7 mouse cellular contexts compared by ENCODE assay signal in the genomic region with DNA sequence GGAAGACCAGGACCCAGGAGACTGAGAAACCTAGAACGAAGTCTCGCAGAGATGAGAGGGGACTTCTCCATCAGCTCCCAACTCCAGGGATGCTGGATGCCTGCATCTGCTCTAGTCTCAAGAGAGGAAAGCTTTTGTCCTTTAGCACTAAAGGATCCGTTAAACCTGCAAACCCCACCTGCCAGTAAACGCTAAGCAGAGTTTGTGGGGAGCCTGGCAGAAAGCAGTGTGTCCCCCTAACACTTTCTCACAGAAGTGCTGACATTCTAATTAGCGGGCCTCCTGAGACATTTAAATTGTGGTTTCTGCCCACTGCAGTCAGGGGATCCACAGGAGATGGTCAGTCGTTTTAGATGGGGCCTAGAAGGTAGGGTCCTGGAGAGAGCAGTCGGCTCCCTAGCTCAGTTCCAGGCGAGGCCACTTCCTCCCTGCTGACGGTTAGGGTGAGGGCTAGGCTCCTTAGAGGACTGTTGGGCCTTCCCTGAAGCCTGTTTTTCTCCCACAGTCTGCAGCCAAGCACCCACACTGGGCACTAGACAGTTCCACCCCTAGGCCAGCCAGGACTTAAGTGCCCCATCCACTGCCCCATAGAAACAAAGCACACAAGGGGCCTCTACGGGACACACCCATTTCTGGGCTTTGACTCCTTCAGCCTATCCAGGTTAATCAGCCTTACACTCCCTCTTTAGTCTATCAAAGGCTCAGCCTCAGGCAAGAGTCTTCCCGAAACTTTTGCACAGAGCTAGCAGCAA. TPM values are rescaled to one million over a fixed set of nuclear protein-coding genes. Genes with fewer than 3 reads are reported as not detected.
DNase-seq lines count a peak whose midpoint lies in the region; ATAC-seq lines count a peak whose summit lies in the region.

No protein-coding gene starts in this region.

- H3K27me3 ChIP-seq in liver, embryonic 11.5 days (replicated peaks; ENCODE audit: control insufficient read depth, insufficient read depth, low read length), result peaks cover 61% of the 10 kb centered on the region
- peaks cover 35% of the 10 kb centered on the region for H3K27me3 ChIP-seq in hindbrain, embryonic 11.5 days (ENCODE audit: control insufficient read depth, insufficient read depth, low read length)
- peaks cover 49% of the 10 kb centered on the region for H3K27me3 ChIP-seq in lung, embryonic 15.5 days
- peaks cover 14% of the 10 kb centered on the region for H3K27me3 ChIP-seq in stomach, embryonic 16.5 days (ENCODE audit: control insufficient read depth, insufficient read depth, low read length)

- no peaks in the 10 kb centered on the region for H3K36me3 ChIP-seq in liver, embryonic 11.5 days (ENCODE audit: control insufficient read depth, insufficient read depth, low read length)
- H3K36me3 ChIP-seq in hindbrain, embryonic 11.5 days (ENCODE audit: control insufficient read depth, insufficient read depth, low read length), result no peaks in the 10 kb centered on the region
- H3K36me3 ChIP-seq in lung, embryonic 15.5 days, result no peaks in the 10 kb centered on the region
- no peaks in the 10 kb centered on the region for H3K36me3 ChIP-seq in stomach, embryonic 16.5 days (ENCODE audit: control insufficient read depth, insufficient read depth, low read length)

- no peak overlapping the region for H3K9ac ChIP-seq in liver, embryonic 11.5 days (ENCODE audit: low read depth, low read length)
- H3K9ac ChIP-seq in hindbrain, embryonic 11.5 days (ENCODE audit: low read depth, low read length), result peak overlapping the region; percentile 21
- no peak overlapping the region for H3K9ac ChIP-seq in lung, embryonic 15.5 days
- peak overlapping the region; percentile 77 for H3K9ac ChIP-seq in stomach, embryonic 16.5 days (ENCODE audit: low read length)

- H3K27ac ChIP-seq in liver, embryonic 11.5 days (ENCODE audit: low read depth, low read length), result no peak overlapping the region
- H3K27ac ChIP-seq in hindbrain, embryonic 11.5 days (ENCODE audit: low read depth, low read length), result no peak overlapping the region
- H3K27ac ChIP-seq in lung, embryonic 15.5 days, result peak overlapping the region; percentile 25; the same call in 1 of the 2 replicates
- no peak overlapping the region for H3K27ac ChIP-seq in stomach, embryonic 16.5 days (ENCODE audit: low read length)

- no peak overlapping the region for H3K4me3 ChIP-seq in liver, embryonic 11.5 days (ENCODE audit: low read depth, low read length)
- H3K4me3 ChIP-seq in hindbrain, embryonic 11.5 days (ENCODE audit: low read depth, low read length), result peak overlapping the region; percentile 60
- peak overlapping the region; percentile 55 for H3K4me3 ChIP-seq in lung, embryonic 15.5 days
- H3K4me3 ChIP-seq in stomach, embryonic 16.5 days (replicated peaks; ENCODE audit: low read length), result peak overlapping the region; percentile 60

- DNase-seq in liver, embryonic 11.5 days (ENCODE audit: low spot score), result no peak
- DNase-seq in liver, result no peak
- DNase-seq in hindbrain, embryonic 11.5 days (ENCODE audit: low spot score), result peak; percentile 43
- DNase-seq in retina, postnatal 1 day, result no peak
- DNase-seq in adrenal gland, postnatal 10 days, result no peak

- 0 out of 2 replicates have a peak, but pooled peaks cover 5% of the 10 kb centered on the region for H3K4me1 ChIP-seq in liver, embryonic 11.5 days (replicated peaks; ENCODE audit: control insufficient read depth, insufficient read depth, low read length)
- peaks cover 5% of the 10 kb centered on the region; the same call in 1 of the 2 replicates for H3K4me1 ChIP-seq in hindbrain, embryonic 11.5 days (replicated peaks; ENCODE audit: control insufficient read depth, insufficient read depth, low read length)
- H3K4me1 ChIP-seq in lung, embryonic 15.5 days, result peaks cover 31% of the 10 kb centered on the region
- H3K4me1 ChIP-seq in stomach, embryonic 16.5 days (ENCODE audit: control insufficient read depth, insufficient read depth, low read length), result peaks cover 22% of the 10 kb centered on the region

- 20% methylated on average over 11 of the region's 11 CpGs for WGBS in liver, embryonic 11.5 days
- 24% methylated on average over 11 of the region's 11 CpGs for WGBS in hindbrain, embryonic 11.5 days
- 36% methylated on average over 11 of the region's 11 CpGs for WGBS in lung, embryonic 15.5 days
- WGBS in stomach, embryonic 16.5 days, result 48% methylated on average over 11 of the region's 11 CpGs

- ATAC-seq in liver, embryonic 11.5 days (replicated peaks; ENCODE audit: low FRiP score), result no peak; the same call in 1 of the 2 replicates
- ATAC-seq in hindbrain, embryonic 11.5 days (ENCODE audit: low FRiP score), result no peak
- 0 out of 2 replicates have a peak, but pooled peaks have one; percentile 19 for ATAC-seq in lung, embryonic 15.5 days (ENCODE audit: borderline replicate concordance, extremely low read depth, low FRiP score, low TSS enrichment)
- peak; percentile 57; the same call in 1 of the 2 replicates for ATAC-seq in stomach, embryonic 16.5 days (ENCODE audit: insufficient read depth, low FRiP score)

- peak overlapping the region; percentile 72 for H3K4me2 ChIP-seq in liver, embryonic 11.5 days
- H3K4me2 ChIP-seq in hindbrain, embryonic 11.5 days (replicated peaks; ENCODE audit: low read depth, low read length), result peak overlapping the region; percentile 100
- peak overlapping the region; percentile 98 for H3K4me2 ChIP-seq in lung, embryonic 15.5 days
- peak overlapping the region; percentile 99 for H3K4me2 ChIP-seq in stomach, embryonic 16.5 days (ENCODE audit: low read depth, low read length)

- H3K9me3 ChIP-seq in liver, embryonic 11.5 days (ENCODE audit: control insufficient read depth, low read length), result no peaks in the 10 kb centered on the region
- no peaks in the 10 kb centered on the region for H3K9me3 ChIP-seq in hindbrain, embryonic 11.5 days (ENCODE audit: control insufficient read depth, low read length)
- no peaks in the 10 kb centered on the region for H3K9me3 ChIP-seq in lung, embryonic 15.5 days
- H3K9me3 ChIP-seq in stomach, embryonic 16.5 days (replicated peaks; ENCODE audit: control insufficient read depth, low read length), result no peaks in the 10 kb centered on the region

RNA-seq across cellular contexts. Expression of a gene that starts 0.8 kb away (rescaled TPM):
- polyA plus RNA-seq in liver, embryonic 11.5 days (2014; fragmentation: Nextera tagmentation; extraction: Ambion mirVana), result 0.08 and 0.31 TPM in 2 replicates
- polyA plus RNA-seq in hindbrain, embryonic 11.5 days (2014; fragmentation: Nextera tagmentation; extraction: Ambion mirVana), result 0.45 and 0.48 TPM in 2 replicates
- polyA plus RNA-seq in lung, embryonic 15.5 days (2015; fragmentation: Nextera tagmentation; extraction: Ambion mirVana), result 1.8 and 1.9 TPM in 2 replicates
- 0.63 and 1.0 TPM in 2 replicates for polyA plus RNA-seq in stomach, embryonic 16.5 days (2015; fragmentation: Nextera tagmentation; extraction: Ambion mirVana)
- total RNA-seq in adrenal gland, postnatal 10 days (2021), result 1 to 10 TPM; 1.4 to 1.5 TPM

Comparison
In these comparisons a context has a peak if more than half of its experiments do, and no peak if none do; other contexts are left out.
1. ATAC-seq: peak in lung, embryonic 15.5 days (single experiment) and stomach, embryonic 16.5 days (single experiment); none in liver, embryonic 11.5 days (single experiment) and hindbrain, embryonic 11.5 days (single experiment).
2. H3K9ac ChIP-seq: peak in hindbrain, embryonic 11.5 days (single experiment) and stomach, embryonic 16.5 days (single experiment); none in liver, embryonic 11.5 days (single experiment) and lung, embryonic 15.5 days (single experiment).
3. Peak in every context shown above with its lines, with median percentiles within 50 percentile points of each other: H3K4me2 ChIP-seq.